Mouse (Mus musculus): Measurements from ENCODE around the gene Pibf1.

GRCm38 (mm10) chr14:99274056-99274455 is 174.8 kb downstream of the Pibf1 start:
- TF ChIP-seq TAL1 (IDR thresholded peaks at IDR 0.05; ENCODE audit: low read length) (no peak), CTCF (IDR thresholded peaks at IDR 0.05 in 2 of 3, conservative IDR thresholded peaks at IDR 0.05 in 1 of 3; ENCODE audit: control insufficient read depth in 1 of 3, insufficient read depth in 1 of 3, low read depth in 2 of 3, low read length in 3 of 3, poor library complexity in 1 of 3, severe bottlenecking in 1 of 3) (no peak)
